Mouse (Mus musculus) myocyte (in vitro differentiated cells): Measurements from ENCODE around the gene Meis2.

ENCODE experiments used
- CEBPB ChIP-seq: IDR thresholded peaks from 2 replicates; pipeline ENCODE4 v1.6.1; 2011; ENCODE audit warnings: mild to moderate bottlenecking, moderate library complexity; ENCODE audit not compliant: poor library complexity, insufficient read depth, severe bottlenecking
- POLR2A ChIP-seq: IDR thresholded peaks from one replicate; pipeline ENCODE4 v1.6.1; 2011; ENCODE audit warnings: low read depth, mild to moderate bottlenecking, control low read depth, moderate library complexity; ENCODE audit not compliant: insufficient read length

GRCm38 (mm10) chr2:115960615-115961014 lies 105.0 kb downstream of the Meis2 start:
- TF ChIP-seq POLR2A (no peak), CEBPB (no peak)
